Mouse (Mus musculus): ENCODE results near the gene Zfp790.
A peak's percentile ranks its signal among the peaks of the same experiment; 100 is the strongest.

The Zfp790 gene

DNA sequence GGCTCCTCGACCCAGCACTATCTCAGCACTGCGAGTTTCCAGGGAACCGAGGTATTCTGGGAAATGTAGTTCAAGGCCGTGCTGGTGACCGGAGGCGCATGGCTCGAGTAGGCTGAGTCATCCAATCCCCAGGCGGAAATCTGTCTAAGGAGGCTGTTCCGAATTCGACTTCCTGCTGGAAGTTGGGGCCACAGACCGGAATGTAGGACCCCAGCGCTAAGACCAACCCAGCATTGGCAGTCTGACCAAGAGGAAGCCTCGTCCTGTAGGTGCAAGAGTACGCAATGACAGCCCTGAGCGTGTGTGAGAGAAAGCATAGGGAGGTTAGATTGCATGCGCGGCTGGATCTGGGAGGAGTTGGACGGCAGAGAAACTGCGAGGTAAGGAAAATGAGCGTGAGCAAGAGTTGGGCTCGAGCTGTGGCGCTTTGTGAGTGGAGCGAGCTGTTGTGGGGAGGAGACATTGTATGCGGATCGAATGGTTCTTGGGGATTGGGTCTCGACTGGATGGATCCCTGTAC is at the start of gene Zfp790:
Gene Zfp790, plus strand, starts transcription at position 205 of the 520 bp plus-strand sequence.
- peak; percentile 90 for DNase-seq (ENCODE audit: low read depth, low spot score)

DNA sequence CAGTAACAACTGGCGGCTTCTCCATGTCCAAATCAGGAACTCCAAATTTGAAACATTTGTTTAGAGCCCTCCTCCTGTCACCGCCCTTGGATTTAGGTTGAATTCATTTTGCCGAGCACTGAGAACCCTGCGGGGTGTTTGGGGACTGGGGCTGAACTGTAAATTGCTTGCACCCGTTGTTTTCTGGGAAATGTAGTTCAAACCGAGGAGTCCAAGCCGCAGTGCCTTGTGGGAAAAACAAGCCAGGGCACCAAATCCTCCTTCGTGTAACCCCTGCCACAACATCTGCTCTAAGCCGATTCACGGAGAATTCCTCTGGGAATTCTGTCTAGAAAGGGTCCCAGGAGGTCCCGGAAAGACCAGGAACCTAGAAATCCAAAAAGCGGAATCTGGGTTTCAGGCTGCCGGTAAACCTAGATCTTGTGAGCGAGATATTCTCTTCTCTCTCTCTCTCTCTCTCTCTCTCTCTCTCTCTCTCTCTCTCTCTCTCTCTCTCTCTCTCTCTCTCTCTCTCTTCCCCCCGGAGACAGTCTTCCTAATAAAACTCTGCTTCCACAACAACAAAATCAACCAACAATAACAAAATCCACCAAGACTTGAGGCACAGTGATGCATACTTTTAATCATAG is 48.7 kb upstream of the Zfp790 start:
- DNase-seq (ENCODE audit: low read depth, low spot score), result peak; percentile 46

DNA sequence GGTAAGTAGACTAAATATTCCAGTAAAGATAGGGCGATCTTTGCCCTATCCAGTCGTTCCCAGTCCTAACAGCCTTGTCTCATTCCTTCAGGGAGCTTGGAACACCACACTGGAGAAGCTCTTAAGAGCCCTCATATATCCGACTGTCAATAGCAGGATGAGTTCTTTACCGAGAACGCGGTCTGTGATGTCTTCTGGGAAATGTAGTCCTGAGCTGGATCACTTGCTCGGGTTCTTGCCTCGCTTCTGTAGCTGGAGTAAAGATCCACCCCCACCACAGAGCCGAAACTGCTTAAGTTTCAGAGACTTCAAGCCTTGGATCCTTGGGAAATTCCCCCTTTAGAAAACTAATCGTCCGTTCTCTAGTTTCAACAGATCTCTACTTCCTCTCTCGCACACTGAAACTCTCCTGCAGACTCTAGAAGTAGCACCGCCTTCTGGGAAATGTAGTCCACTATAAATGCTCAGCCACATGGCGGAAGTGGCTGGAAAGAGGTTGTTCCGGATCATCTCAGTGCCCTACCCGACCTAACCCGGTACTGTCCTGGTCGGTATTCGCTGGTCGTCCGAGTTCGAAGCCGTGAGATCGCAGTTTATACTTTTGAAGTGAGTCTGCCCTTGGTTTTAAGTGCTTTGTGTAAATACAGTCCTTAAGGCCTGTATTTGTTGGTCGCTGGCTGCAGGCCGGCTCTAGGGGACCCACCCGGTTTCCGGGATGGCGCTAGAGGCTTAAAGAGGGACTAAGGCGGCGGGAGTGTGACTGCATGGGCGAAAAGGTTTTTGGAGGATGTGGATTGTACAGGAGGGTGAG is 47.6 kb upstream of the Zfp790 start, which contains the start of gene Zfp84:
Gene Zfp84, plus strand, starts transcription at position 463 of the 811 bp plus-strand sequence.
- DNase-seq (ENCODE audit: low read depth, low spot score), result peak; percentile 79

DNA sequence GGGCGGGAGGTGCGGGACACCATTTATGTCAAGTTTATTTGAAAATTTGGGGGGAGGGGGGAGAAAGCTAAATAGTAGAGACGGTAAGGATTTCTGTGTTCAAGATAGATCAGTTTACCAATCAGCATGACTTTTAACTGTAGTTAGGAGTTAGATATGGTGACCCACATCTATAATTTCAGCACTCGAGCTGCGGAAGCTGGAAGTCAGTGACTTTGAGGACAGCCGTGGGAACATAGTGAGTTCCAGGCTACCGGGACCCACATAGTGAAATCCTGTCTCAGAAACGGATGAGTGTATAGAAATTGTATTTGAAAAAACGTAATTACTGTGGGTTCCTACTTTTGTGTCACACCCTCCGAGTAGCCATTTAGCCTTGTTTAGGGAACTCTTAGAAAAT is 46.9 kb upstream of the Zfp790 start:
- no peak for DNase-seq (ENCODE audit: low read depth, low spot score)

DNA sequence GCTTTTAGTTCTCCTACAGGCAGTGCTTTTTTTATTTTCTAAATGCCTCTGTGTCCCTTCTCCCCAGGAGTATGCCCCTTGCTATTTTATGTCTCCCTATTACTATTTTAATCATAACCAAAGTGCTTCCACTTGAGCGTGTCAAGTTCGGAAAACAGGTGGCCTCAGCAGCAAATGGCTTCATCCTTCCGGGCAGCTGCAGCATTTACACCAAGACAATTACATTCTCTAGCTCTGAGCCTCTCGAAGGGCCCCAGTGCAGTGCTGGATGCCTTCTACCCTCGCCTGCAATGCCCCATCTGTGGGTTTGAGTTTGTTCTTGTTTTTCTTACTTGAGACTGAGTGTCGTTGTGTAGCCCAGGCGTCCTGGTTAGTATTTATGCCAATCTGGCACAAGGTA is 42.4 kb upstream of the Zfp790 start:
- no peak for DNase-seq (ENCODE audit: low read depth, low spot score)

DNA sequence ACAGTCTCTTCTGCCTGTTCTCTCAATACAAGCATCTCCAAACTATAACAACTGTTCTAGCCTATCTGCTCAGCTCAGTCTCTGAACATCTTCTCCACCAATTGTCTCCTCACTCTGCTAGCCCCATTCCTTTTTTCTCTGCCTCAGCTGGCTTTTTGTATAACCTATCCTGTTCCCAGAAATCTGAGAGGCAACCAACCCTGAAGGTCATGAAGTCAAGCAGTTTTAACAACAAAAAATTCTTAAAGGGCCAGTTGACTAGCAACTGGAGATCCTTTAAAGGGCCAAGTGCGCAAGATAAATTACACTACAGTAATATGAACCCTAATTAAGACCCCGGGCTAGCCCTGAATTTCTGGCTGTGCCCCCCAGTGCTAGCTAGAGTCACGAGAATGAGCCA is 41.5 kb upstream of the Zfp790 start:
- DNase-seq (ENCODE audit: low read depth, low spot score), result no peak

DNA sequence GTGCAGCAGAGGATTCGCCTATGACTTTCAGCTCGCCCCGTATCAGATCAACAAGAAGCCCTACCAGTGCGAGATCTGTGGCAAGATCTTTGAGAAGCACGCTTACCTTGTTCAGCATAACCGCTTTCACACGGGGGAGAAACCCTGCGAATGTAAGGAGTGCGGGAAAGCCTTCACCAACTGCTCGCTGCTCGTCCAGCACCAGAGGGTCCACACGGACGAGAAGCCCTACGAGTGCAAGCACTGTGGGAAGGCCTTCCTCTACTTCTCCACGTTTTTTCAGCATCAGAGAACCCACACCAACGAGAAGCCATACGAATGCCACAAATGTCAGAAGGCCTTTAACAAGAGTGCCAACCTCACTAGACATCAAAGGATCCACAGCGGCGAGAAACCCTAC is 39.3 kb upstream of the Zfp790 start:
- DNase-seq (ENCODE audit: low read depth, low spot score), result no peak

DNA sequence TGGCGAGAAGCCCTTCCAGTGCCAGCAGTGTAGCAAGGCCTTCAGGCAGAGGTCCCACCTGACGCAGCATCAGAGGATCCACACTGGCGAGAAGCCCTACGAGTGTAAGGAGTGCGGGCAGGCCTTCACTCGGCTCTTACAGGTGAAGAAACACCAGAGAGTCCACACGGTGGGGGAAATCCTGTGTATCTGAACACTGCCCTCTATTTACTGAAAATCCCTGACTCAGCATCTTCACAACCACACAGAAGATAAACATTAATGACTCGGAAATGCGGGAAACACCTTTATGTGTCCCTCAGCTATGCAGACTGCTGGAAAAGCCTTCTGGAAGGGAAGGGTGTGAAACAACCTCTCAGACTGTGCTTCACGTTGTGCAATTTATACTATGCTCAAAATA is 38.5 kb upstream of the Zfp790 start:
- DNase-seq (ENCODE audit: low read depth, low spot score), result no peak

DNA sequence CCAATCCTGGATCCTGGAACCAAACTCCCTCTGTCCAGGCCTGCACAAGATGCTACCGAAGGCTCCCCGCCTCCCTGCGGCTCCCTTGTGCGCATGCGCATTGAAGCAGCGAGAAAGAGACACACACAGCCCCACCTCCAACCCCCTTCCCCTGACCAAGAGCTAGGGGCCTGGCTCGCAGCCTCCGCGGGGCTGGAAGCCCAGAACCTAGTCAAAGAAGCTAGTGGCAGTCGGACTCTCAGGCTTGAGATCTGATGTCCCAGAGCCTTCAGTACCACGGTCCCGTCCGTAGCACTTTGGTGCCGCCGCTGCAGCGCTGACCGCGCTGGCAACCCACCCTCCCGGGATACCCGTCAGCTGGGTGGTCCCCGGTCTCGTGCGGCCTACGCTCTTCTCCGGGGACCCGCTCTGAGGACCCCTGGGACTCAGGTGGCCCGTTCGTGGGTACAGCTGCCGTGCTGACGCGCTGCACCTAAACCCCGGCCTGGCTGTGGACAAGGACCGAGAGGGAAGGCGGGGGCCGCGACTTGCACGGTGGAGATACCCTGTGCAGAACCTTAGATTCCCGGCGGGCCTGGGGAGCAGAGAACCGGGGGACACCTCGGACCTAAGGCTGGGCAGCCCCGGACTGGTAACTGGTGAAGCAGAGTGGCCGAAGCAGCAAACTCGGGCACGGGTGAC is 31.9 kb upstream of the Zfp790 start, which contains the start of gene Zfp30:
Gene Zfp30, plus strand, starts transcription at position 128 of the 681 bp plus-strand sequence.
- peak; percentile 71 for DNase-seq (ENCODE audit: low read depth, low spot score)

DNA sequence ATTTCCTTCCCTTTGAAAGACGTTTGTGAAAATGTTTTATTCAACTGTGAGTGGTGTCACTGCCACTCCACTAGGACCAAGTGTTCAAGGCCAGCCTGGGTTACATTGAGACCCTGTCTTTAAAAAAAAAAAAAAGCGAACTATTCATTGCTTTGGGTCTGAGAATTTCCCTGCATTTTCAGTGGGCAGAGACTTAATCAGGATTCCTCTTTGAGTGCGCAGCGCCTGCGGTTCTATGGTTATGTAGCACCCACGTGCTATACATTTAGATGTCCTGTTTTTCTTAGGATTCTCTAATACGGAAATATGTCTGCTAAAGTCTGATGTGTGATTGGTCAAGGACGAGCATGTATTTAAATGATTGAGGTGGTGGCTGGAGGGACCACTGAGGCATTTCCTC is 30.9 kb upstream of the Zfp790 start:
- no peak for DNase-seq (ENCODE audit: low read depth, low spot score)

DNA sequence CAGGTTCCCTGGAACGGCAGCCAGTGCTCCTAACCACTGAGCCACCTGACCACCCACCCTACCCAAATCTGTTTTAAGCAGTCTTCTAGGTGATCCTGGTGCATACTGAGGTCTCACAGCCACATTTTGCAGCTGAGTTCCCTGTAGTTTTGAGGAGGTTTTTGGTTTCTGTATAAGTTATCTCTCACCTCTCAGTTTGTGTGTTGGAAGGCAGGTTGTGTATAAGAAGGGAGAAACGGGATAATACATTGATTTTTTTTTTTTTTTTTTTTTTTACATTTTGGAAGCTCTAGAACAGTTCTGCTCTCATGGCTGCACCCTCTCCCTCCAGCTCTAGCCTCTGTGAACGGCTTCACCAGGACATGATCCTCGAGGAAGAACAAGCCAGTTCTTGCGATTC is 30.0 kb upstream of the Zfp790 start:
- DNase-seq (ENCODE audit: low read depth, low spot score), result no peak

DNA sequence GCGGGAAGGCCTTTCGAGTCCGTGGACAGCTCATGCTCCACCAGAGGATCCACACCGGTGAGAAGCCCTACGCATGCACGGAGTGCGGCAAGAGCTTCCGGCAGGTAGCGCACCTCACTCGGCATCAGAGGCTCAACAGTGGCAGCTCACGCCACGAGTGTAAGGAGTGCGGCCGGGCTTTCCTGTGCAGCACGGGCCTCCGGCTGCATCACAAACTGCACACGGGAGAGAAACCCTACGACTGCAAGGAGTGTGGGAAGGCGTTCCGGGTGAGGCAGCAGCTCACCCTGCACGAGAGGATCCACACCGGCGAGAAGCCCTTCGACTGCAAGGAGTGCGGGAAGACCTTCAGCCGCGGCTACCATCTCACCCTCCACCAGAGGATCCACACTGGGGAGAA is 23.0 kb upstream of the Zfp790 start:
- no peak for DNase-seq (ENCODE audit: low read depth, low spot score)

DNA sequence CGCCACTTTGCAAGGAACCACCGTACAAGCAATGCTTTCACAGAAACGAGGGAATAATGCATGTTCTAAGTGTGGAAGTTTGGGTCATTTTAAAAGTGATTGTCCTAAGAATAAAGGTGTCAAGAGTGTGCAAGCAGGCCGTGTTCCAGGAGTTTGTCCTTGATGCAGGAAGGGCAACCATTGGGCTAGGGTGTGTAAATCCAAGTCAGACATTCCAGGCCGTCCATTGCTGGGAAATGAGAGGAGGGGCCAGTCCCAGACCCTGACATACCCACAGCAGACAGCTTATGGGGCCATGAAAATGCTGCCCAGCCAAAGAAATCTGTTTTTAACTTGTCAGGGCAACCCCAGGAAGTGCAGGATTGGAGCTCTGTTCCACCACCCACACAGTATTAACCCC is 8.9 kb upstream of the Zfp790 start:
- no peak for DNase-seq (ENCODE audit: low read depth, low spot score)

DNA sequence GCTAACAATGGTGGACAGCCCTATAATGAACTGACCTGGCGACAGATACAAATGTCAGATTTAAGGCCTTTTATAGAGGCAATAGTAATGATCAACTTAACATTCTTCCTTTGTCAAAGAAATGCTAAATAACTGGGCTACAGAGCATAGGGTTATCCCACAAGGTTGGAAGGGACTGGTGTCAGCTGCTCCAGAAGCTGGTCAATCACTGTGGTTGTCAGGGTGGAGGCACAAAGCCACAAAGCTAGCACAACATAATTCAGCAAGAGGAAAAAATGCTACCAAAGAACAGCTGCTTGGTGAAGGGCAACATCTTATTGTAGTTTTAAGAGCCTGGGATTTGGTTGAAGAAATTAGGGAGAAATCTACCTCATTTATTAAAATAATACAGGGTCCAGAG is 3.7 kb upstream of the Zfp790 start:
- no peak for DNase-seq (ENCODE audit: low read depth, low spot score)

DNA sequence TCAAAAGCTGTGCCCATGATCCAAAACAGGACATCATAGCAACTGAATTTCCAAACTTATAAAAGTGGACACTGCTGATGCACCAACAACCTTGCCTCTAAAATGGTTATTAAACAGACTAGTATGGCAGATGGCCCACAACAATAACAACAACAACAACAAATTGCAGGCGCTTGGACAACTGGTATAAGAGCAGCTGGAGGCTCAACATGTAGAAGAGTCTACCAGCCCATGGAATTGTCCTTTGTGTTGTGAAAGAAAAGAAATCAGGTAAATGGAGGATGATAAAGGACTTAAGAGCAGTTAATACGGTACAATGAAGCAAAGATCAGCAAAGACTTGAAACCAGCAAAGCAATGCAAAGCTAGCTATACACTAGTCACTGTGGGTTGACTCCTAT is 1.5 kb upstream of the Zfp790 start:
- DNase-seq (ENCODE audit: low read depth, low spot score), result no peak

DNA sequence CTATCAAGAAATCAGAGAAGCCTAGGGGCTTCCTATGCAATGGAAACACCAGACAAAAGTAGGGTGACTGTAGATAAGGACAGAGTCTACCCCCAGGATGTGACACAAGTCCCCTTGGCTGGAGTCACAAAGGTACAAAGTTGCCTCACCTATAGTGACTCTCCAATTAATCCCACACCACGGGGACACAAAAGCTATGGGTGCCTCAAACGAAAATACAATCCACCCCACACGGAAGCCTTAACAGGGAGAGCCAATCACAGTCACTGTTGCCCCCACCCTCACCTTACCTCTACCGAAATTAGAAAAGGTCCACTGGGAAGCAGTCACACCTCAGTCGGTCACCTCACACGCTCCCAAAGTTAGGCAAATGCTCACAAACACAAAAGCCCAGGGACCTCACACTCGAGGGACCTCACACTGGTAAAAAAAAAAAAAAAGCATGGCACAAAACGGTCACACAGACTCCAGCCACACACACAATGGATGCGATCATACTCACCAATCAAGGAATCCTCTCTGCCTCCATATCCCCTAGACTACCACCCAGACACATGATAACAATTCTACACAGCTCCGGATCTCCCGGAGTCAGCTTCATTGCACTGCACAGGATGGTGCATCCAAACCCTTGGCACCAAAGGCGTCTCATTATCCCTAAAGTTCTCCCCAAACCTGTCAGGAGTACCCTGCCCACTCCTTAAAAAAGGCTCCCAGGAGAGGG is 691 bp upstream of the Zfp790 start:
- no peak for DNase-seq (ENCODE audit: low read depth, low spot score)

DNA sequence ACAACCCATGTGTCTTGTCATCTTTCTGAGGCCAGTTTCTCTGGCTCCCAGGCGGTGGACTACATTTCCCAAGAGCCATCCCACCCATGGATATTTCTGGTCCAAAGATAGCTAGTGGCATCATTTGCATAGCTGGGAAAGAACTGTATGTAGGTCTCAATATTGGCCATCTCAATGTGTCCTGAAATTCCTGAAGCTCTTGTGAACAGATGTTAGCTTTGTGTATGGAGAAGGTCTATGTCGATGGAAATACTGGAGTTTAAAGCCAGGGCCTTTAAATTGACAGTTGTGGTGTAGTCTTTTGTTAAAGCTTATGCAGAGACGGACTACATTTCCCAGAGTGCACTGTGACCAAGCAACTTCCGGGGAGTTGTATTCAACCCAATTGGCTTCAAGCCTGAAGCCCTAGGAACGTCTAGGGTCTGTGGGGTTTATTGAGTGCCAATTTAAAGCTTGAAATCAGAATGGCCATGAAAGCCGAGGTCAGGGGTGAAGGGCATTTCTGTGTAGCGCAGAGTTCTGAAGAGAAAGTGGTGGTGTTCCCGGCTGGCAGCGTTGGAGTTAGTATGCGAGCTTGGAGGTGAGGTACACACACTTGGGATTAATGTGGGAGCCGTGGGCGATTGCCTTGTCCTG is 2.8 kb downstream of the Zfp790 start:
- peak; percentile 38 for DNase-seq (ENCODE audit: low read depth, low spot score)

DNA sequence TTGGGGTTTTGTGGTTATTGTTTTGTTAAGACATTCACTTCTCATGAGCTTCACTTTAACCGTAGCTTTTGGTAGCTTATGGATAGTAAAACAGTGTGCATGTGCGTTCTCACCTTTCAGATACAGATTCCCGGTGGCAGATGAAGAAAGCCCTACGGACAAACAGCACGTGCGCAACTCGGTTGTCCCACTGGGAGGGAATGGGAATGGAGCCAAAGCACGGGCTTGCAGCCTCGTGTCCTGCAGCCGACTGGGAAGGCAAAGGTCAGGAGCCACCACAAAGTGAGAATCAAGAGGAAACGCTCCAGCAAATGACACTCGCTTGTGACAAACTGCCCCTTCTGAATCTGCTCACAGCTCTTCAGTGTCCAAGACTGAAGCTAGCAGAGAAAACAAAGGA is 12.1 kb downstream of the Zfp790 start:
- no peak for DNase-seq (ENCODE audit: low read depth, low spot score)

DNA sequence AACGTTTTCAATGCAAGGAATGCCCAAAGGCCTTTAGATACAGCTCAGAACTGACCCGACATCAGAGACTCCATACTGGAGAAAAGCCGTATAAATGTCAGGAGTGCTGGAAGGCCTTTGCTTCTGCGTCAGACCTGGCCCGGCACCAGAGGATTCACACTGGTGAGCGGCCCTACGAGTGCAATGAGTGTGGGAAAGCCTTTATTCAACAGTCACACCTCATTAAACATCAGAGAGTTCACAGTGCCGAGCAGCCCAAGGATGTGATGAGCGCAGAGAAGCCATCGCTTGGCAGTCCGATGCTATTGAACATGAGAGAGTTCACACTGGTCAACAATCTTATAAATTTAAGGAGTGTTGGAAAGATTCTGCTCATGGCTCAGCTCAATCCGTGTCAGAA is 13.9 kb downstream of the Zfp790 start:
- no peak for DNase-seq (ENCODE audit: low read depth, low spot score)

DNA sequence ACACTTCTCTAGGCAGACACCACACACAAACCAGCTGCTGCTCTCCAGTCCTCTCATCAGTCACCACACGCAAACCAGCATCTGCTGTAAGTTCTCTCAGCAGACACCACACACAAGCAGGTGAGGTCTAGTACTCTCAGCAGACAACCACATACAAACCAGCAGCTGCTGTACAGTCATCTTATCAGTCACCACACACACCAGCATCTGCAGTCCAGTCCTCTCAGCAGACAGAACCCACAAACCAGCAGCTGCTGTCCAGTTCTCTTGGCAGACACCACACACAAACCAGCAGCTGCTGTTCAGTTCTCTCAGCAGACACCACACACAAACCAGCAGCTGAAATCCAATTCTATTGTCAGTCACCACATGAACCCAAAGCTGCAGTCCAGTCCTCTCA is 20.9 kb downstream of the Zfp790 start:
- DNase-seq (ENCODE audit: low read depth, low spot score), result no peak

DNA sequence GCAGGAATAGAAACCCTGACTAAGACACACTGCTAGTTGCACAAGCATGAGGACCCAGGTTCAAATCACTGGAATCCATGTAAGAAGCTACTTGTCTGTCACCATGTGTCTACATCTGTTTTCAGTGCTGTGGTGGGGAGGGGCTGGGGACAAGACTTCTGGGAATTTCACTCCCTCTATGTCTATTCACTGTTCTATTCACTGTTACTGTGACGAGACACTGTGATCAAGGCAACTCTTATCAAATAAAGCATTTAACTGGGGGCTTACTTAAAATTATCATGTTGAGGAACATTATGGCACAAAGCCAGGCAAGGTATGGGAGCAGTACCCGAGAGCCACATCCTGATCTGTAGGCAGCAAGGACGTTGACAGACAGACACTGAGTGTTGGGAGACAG is 23.3 kb downstream of the Zfp790 start:
- no peak for DNase-seq (ENCODE audit: low read depth, low spot score)
